Mouse (Mus musculus): ENCODE measurements around the gene Fndc3b.

Fndc3b gene

GRCm38 (mm10) chr3:27371725-27372650 lies 339.1 kb downstream of the Fndc3b start:
- no peak for DNase-seq

GRCm38 (mm10) chr3:27371276-27371621 lies 339.9 kb downstream of the Fndc3b start, which contains the start of gene Ghsr:
Ghsr (plus strand) TSS chr3:27371351.
- DNase-seq = no peak

GRCm38 (mm10) chr3:27370582-27371275 lies 340.4 kb downstream of the Fndc3b start:
- DNase-seq = no peak

- DNase-seq = no peak
Observed at GRCm38 (mm10) chr3:27370125-27370524, 341.0 kb downstream of the Fndc3b start.

Data from cerebellum, adult 9-11 months (tissue).